Mouse (Mus musculus) bone marrow, adult 2 months (tissue): ENCODE results near the gene Arhgef28.

ENCODE experiments used
- CTCF ChIP-seq: fragments of 200-500 bp; IDR thresholded peaks from 2 replicates; pipeline ENCODE4 v1.5.1; 2011; ENCODE audit warnings: low read length, control low read depth; ENCODE audit not compliant: control insufficient read depth, insufficient read depth
- POLR2A ChIP-seq: fragments of 200-500 bp; IDR thresholded peaks from 2 replicates; pipeline ENCODE4 v1.6.1; 2011; ENCODE audit warnings: low read depth, mild to moderate bottlenecking, control low read depth, low read length, borderline replicate concordance; ENCODE audit not compliant: control insufficient read depth

DNA sequence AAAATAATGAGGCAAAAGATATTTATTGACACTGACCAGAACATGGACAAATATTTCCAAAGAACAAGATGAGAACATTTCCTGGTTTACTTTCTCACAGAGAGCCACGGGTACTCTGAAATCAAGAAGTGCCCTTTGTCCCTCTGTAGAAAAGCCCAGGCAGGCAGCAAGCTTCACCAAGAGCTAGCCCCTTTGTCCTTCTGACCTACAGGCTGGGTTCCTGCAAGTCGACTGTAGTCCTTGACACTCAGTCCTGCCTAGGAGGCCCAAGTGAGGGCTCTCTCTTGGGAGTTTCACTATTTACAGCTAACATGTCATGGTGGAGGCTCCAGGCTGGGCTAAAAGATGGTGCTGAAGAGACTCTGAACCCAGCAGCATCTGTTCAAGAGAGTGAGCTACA, 307.6 kb downstream of the Arhgef28 start:
- TF ChIP-seq POLR2A (no peak), CTCF (no peak)
